Mouse (Mus musculus): Measurements from ENCODE around the gene Crtac1. TPM values are rescaled to one million over a fixed set of nuclear protein-coding genes. Genes with fewer than 3 reads are reported as not detected.

Crtac1 gene
- not detected for polyA plus RNA-seq (2015; fragmentation: Illumina TruSeq; extraction: RNeasy Lipid Tissue Mini Kit (QIAGEN cat#74804); ENCODE audit: insufficient read depth, low read depth, low replicate concordance)

GRCm38 (mm10) chr19:42431485-42432190 lies at the start of gene Crtac1:
Gene Crtac1, minus strand, starts transcription at chr19:42431783.

DNA sequence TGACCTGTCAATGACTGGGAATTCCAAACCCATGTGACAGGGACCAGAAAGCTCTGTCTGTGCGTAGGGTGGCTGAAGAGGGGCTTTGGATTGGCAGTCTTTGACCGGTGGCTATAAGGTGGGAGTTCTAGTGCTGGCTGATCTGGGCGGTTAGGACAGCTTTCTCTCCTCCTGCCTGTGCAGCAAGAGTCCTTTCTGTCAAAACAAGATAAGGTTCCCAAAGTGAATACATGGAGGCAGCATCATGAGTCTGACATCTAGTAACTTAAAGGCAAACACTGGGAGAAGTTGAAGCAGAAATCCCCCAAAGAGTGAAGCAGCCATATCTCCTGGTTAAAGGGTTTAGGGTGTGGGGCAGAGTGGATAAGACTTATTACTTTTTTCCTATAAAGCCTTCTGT lies 184.1 kb downstream of the Crtac1 start, which contains the start of gene Golga7b:
Gene Golga7b (plus strand): TSS at position 56 of the 400 bp plus-strand sequence.

Other genes starting within 250 kb of the Crtac1 start
- gene Sfrp5, start 229.5 kb downstream of the Crtac1 start, polyA plus RNA-seq (2015; fragmentation: Illumina TruSeq; extraction: RNeasy Lipid Tissue Mini Kit (QIAGEN cat#74804); ENCODE audit: insufficient read depth, low read depth, low replicate concordance) = 4.6 TPM
- gene Golga7b, start 184.2 kb downstream of the Crtac1 start, polyA plus RNA-seq (2015; fragmentation: Illumina TruSeq; extraction: RNeasy Lipid Tissue Mini Kit (QIAGEN cat#74804); ENCODE audit: insufficient read depth, low read depth, low replicate concordance) = not detected
- 6.8 TPM for gene R3hcc1l, start 87.0 kb upstream of the Crtac1 start, polyA plus RNA-seq (2015; fragmentation: Illumina TruSeq; extraction: RNeasy Lipid Tissue Mini Kit (QIAGEN cat#74804); ENCODE audit: insufficient read depth, low read depth, low replicate concordance)
- 0.35 TPM for gene Loxl4, start 181.0 kb upstream of the Crtac1 start, polyA plus RNA-seq (2015; fragmentation: Illumina TruSeq; extraction: RNeasy Lipid Tissue Mini Kit (QIAGEN cat#74804); ENCODE audit: insufficient read depth, low read depth, low replicate concordance)